Mouse (Mus musculus) cerebellum, postnatal 36 days (tissue): ENCODE data around the gene Hbs1l.

Source experiments
- DNase-seq, 2 experiments: peaks; one replicate each; pipeline ENCODE4 v3.0.0; 2021 to 2022; ENCODE audit warnings: mixed read lengths in 2 of 2

The Hbs1l gene

GRCm38 (mm10) chr10:21405707-21406534, 110.1 kb downstream of the Hbs1l start:
- DNase-seq, result peak in 1 of 2 experiments; percentile 22

GRCm38 (mm10) chr10:21410711-21411110, 114.9 kb downstream of the Hbs1l start:
- no peak for DNase-seq

GRCm38 (mm10) chr10:21411621-21412205, 115.9 kb downstream of the Hbs1l start:
- no peak for DNase-seq

- DNase-seq, result no peak
Measured at GRCm38 (mm10) chr10:21415031-21415430, 119.3 kb downstream of the Hbs1l start.

GRCm38 (mm10) chr10:21416184-21416583, 120.4 kb downstream of the Hbs1l start:
- DNase-seq, result no peak
